Mouse (Mus musculus) embryonic facial prominence, embryonic 13.5 days (tissue): Measurements from ENCODE around the gene Rbbp9. TPM values are rescaled to one million over a fixed set of nuclear protein-coding genes. Genes with fewer than 3 reads are reported as not detected.

Experiments
- ATAC-seq: fragments of 200-750 bp; cut with Nextera tagmentation; 2 replicates; pipeline ENCODE4 v1.8.0; 2017; ENCODE audit warnings: low read depth; ENCODE audit not compliant: insufficient number of reproducible peaks, insufficient read depth, low FRiP score, low TSS enrichment
- H3K27ac ChIP-seq: fragments of 300-500 bp; sonication (generic); 2 replicates; pipeline ENCODE4 v1.5.1; 2015; ENCODE audit warnings: moderate library complexity, mild to moderate bottlenecking, inconsistent platforms
- H3K27me3 ChIP-seq: fragments of 300-500 bp; sonication (generic); 2 replicates; pipeline ENCODE4 v1.6.1; 2015; ENCODE audit warnings: mild to moderate bottlenecking, inconsistent platforms
- H3K36me3 ChIP-seq: fragments of 300-500 bp; sonication (generic); 2 replicates; pipeline ENCODE4 v1.6.1; 2015; ENCODE audit warnings: mild to moderate bottlenecking, inconsistent platforms
- H3K4me1 ChIP-seq: fragments of 300-500 bp; sonication (generic); 2 replicates; pipeline ENCODE4 v1.6.1; 2015; ENCODE audit warnings: inconsistent platforms
- H3K4me2 ChIP-seq: fragments of 300-500 bp; sonication (generic); 2 replicates; pipeline ENCODE4 v1.6.1; 2015; ENCODE audit warnings: moderate library complexity, mild to moderate bottlenecking, inconsistent platforms
- H3K4me3 ChIP-seq: fragments of 300-500 bp; sonication (generic); 2 replicates; pipeline ENCODE4 v1.5.1; 2015; ENCODE audit warnings: mild to moderate bottlenecking, inconsistent platforms
- H3K9ac ChIP-seq: fragments of 300-500 bp; sonication (generic); 2 replicates; pipeline ENCODE4 v1.6.1; 2015; ENCODE audit warnings: mild to moderate bottlenecking, inconsistent platforms
- H3K9me3 ChIP-seq: fragments of 300-500 bp; sonication (generic); 2 replicates; pipeline ENCODE4 v1.6.1; 2016; ENCODE audit warnings: inconsistent platforms
- WGBS: fragments of 180-500 bp; shearing (Covaris S2); methylation state at CpG from one replicate; pipeline ENCODE4 v1.1.7; 2015; ENCODE audit warnings: mixed read lengths; 5-methylcytosine and 5-hydroxymethylcytosine counted together
- polyA plus RNA-seq: library from polyadenylated mRNA; unstranded; fragments of >200 nt; fragmentation: Nextera tagmentation; extraction: Ambion mirVana; gene quantifications from 2 replicates; pipeline ENCODE4 v1.2.1, GENCODE M21; 2015

Gene Rbbp9
- polyA plus RNA-seq, 1 experiment from 2014 or later, result 66.5 TPM

GRCm38 (mm10) chr2:144545481-144545880 lies 5.2 kb downstream of the Rbbp9 start:
- no peak overlapping the region for H3K9ac ChIP-seq
- peaks cover 59% of the 10 kb centered on the region for H3K36me3 ChIP-seq
- ATAC-seq, result no peak
- no peaks in the 10 kb centered on the region for H3K9me3 ChIP-seq
- WGBS, result 67% methylated on average over 1 of the region's 1 CpGs
- no peaks in the 10 kb centered on the region for H3K27me3 ChIP-seq
- H3K4me3 ChIP-seq, result no peak overlapping the region
- H3K4me1 ChIP-seq, result peaks cover 5% of the 10 kb centered on the region; the same call in 1 of the 2 replicates
- no peak overlapping the region for H3K4me2 ChIP-seq
- H3K27ac ChIP-seq, result no peak overlapping the region

GRCm38 (mm10) chr2:144545061-144545460 lies 5.6 kb downstream of the Rbbp9 start:
- no peak for ATAC-seq
- 93% methylated on average over 2 of the region's 2 CpGs for WGBS
- peaks cover 63% of the 10 kb centered on the region for H3K36me3 ChIP-seq

GRCm38 (mm10) chr2:144544630-144545029 lies 6.0 kb downstream of the Rbbp9 start:
- Histone ChIP-seq H3K4me3 (no peak overlapping the region), H3K27ac (no peak overlapping the region), H3K9ac (no peak overlapping the region), H3K36me3 (peaks cover 68% of the 10 kb centered on the region), H3K27me3 (no peaks in the 10 kb centered on the region), H3K9me3 (no peaks in the 10 kb centered on the region), H3K4me1 (peaks cover 5% of the 10 kb centered on the region; the same call in 1 of the 2 replicates), H3K4me2 (no peak overlapping the region)
- no peak for ATAC-seq
- 73% methylated on average over 6 of the region's 6 CpGs for WGBS

More at GRCm38 (mm10) chr2:144545061-144545460, 5.6 kb downstream of the Rbbp9 start:
- H3K27me3 ChIP-seq, result no peaks in the 10 kb centered on the region
- no peaks in the 10 kb centered on the region for H3K9me3 ChIP-seq
- no peak overlapping the region for H3K4me2 ChIP-seq
- H3K9ac ChIP-seq, result no peak overlapping the region
- peaks cover 5% of the 10 kb centered on the region; the same call in 1 of the 2 replicates for H3K4me1 ChIP-seq
- H3K27ac ChIP-seq, result no peak overlapping the region
- no peak overlapping the region for H3K4me3 ChIP-seq

- WGBS, result 91% methylated on average over 6 of the region's 6 CpGs
- no peak for ATAC-seq
- H3K9me3 ChIP-seq, result no peaks in the 10 kb centered on the region
- H3K27me3 ChIP-seq, result no peaks in the 10 kb centered on the region
- no peak overlapping the region for H3K4me3 ChIP-seq
- H3K4me1 ChIP-seq, result no peaks in the 10 kb centered on the region
- H3K9ac ChIP-seq, result no peak overlapping the region
- H3K27ac ChIP-seq, result no peak overlapping the region
- peaks cover 77% of the 10 kb centered on the region for H3K36me3 ChIP-seq
- no peak overlapping the region for H3K4me2 ChIP-seq
These were observed 7.0 kb downstream of the Rbbp9 start for GRCm38 (mm10) chr2:144543670-144544069.

- no peaks in the 10 kb centered on the region for H3K9me3 ChIP-seq
- no peaks in the 10 kb centered on the region for H3K27me3 ChIP-seq
- ATAC-seq, result no peak
- WGBS, result 84% methylated on average over 4 of the region's 4 CpGs
- peaks cover 84% of the 10 kb centered on the region for H3K36me3 ChIP-seq
- no peak overlapping the region for H3K9ac ChIP-seq
- no peak overlapping the region for H3K4me3 ChIP-seq
- H3K4me2 ChIP-seq, result no peak overlapping the region
- H3K4me1 ChIP-seq, result no peaks in the 10 kb centered on the region
- H3K27ac ChIP-seq, result no peak overlapping the region
These were observed 9.4 kb downstream of the Rbbp9 start for GRCm38 (mm10) chr2:144541246-144541645.

- WGBS, result 95% methylated on average over 7 of the region's 7 CpGs
- no peaks in the 10 kb centered on the region for H3K4me1 ChIP-seq
- H3K4me3 ChIP-seq, result no peak overlapping the region
- no peaks in the 10 kb centered on the region for H3K27me3 ChIP-seq
- H3K9me3 ChIP-seq, result no peaks in the 10 kb centered on the region
- no peak overlapping the region for H3K9ac ChIP-seq
- peaks cover 90% of the 10 kb centered on the region for H3K36me3 ChIP-seq
- H3K4me2 ChIP-seq, result no peak overlapping the region
- no peak for ATAC-seq
- H3K27ac ChIP-seq, result no peak overlapping the region
These were observed 13.5 kb downstream of the Rbbp9 start for GRCm38 (mm10) chr2:144537123-144537522.

GRCm38 (mm10) chr2:144527821-144528174 lies 22.9 kb downstream of the Rbbp9 start:
- Histone ChIP-seq H3K9me3 (no peaks in the 10 kb centered on the region), H3K4me3 (peak overlapping the region; percentile 85), H3K4me1 (peaks cover 15% of the 10 kb centered on the region), H3K4me2 (peak overlapping the region; percentile 89), H3K36me3 (peaks cover 15% of the 10 kb centered on the region), H3K9ac (peak overlapping the region; percentile 88), H3K27ac (peak overlapping the region; percentile 92), H3K27me3 (peaks cover 14% of the 10 kb centered on the region)
- 0% methylated on average over 25 of the region's 25 CpGs for WGBS
- ATAC-seq, result no peak; the same call in 1 of the 2 replicates

- Histone ChIP-seq H3K27me3 (peaks cover 14% of the 10 kb centered on the region), H3K9ac (peak within 1 kb of the TSS; percentile 88), H3K4me2 (peak within 1 kb of the TSS; percentile 89), H3K4me3 (peak within 1 kb of the TSS; percentile 85), H3K4me1 (peaks cover 15% of the 10 kb centered on the region), H3K36me3 (peaks cover 11% of the 10 kb centered on the region), H3K9me3 (no peaks in the 10 kb centered on the region), H3K27ac (peak within 1 kb of the TSS; percentile 92)
- WGBS, result 1% methylated on average over 56 of the region's 56 CpGs
- ATAC-seq, result peak; percentile 97
These were observed 23.5 kb downstream of the Rbbp9 start, which contains the start of the genes Dzank1 and Polr3f for GRCm38 (mm10) chr2:144526981-144527820. Dzank1 (minus strand) TSS chr2:144527414. Polr3f (plus strand) TSS chr2:144527718.

GRCm38 (mm10) chr2:144525856-144526255 lies 24.8 kb downstream of the Rbbp9 start:
- Histone ChIP-seq H3K9me3 (no peaks in the 10 kb centered on the region), H3K36me3 (peaks cover 4% of the 10 kb centered on the region), H3K4me2 (no peak overlapping the region), H3K27ac (no peak overlapping the region), H3K4me3 (no peak overlapping the region), H3K9ac (no peak overlapping the region), H3K4me1 (peaks cover 15% of the 10 kb centered on the region), H3K27me3 (peaks cover 14% of the 10 kb centered on the region)
- no peak for ATAC-seq
- 55% methylated on average over 10 of the region's 10 CpGs for WGBS

GRCm38 (mm10) chr2:144519772-144520171 lies 30.9 kb downstream of the Rbbp9 start:
- Histone ChIP-seq H3K9me3 (no peaks in the 10 kb centered on the region), H3K4me2 (no peak overlapping the region), H3K27me3 (no peaks in the 10 kb centered on the region), H3K4me1 (no peaks in the 10 kb centered on the region), H3K9ac (no peak overlapping the region), H3K27ac (no peak overlapping the region), H3K4me3 (no peak overlapping the region), H3K36me3 (no peaks in the 10 kb centered on the region)
- no peak for ATAC-seq
- 83% methylated on average over 3 of the region's 3 CpGs for WGBS

GRCm38 (mm10) chr2:144514619-144515018 lies 36.0 kb downstream of the Rbbp9 start:
- no peak overlapping the region for H3K27ac ChIP-seq
- no peaks in the 10 kb centered on the region for H3K36me3 ChIP-seq
- H3K4me1 ChIP-seq, result no peaks in the 10 kb centered on the region
- no peak overlapping the region for H3K4me3 ChIP-seq
- no peak overlapping the region for H3K9ac ChIP-seq
- 82% methylated on average over 3 of the region's 3 CpGs for WGBS
- no peaks in the 10 kb centered on the region for H3K9me3 ChIP-seq
- no peak overlapping the region for H3K4me2 ChIP-seq
- no peak for ATAC-seq
- H3K27me3 ChIP-seq, result no peaks in the 10 kb centered on the region

- 86% methylated on average over 6 of the region's 6 CpGs for WGBS
- H3K4me3 ChIP-seq, result no peak overlapping the region
- no peaks in the 10 kb centered on the region for H3K27me3 ChIP-seq
- no peak overlapping the region for H3K27ac ChIP-seq
- H3K9me3 ChIP-seq, result no peaks in the 10 kb centered on the region
- no peak overlapping the region for H3K4me2 ChIP-seq
- no peak overlapping the region for H3K9ac ChIP-seq
- ATAC-seq, result no peak
- H3K4me1 ChIP-seq, result peaks cover 4% of the 10 kb centered on the region; the same call in 1 of the 2 replicates
- H3K36me3 ChIP-seq, result no peaks in the 10 kb centered on the region
These were observed 48.5 kb downstream of the Rbbp9 start for GRCm38 (mm10) chr2:144502134-144502533.
